Comparison of ENCODE assay signal across 7 mouse cellular contexts in genomic region chr16:48941805-48942204, GRCm38 (mm10). TPM values are rescaled to one million over a fixed set of nuclear protein-coding genes. Genes with fewer than 3 reads are reported as not detected.
A peak's percentile ranks its signal among the peaks of the same experiment; 100 is the strongest.
DNase-seq lines count a peak whose midpoint lies in the region; ATAC-seq lines count a peak whose summit lies in the region.

No protein-coding gene starts in this region.

- no peak overlapping the region for H3K4me3 ChIP-seq in hindbrain, embryonic 11.5 days (ENCODE audit: low read depth, low read length)
- no peak overlapping the region for H3K4me3 ChIP-seq in hindbrain, embryonic 13.5 days

- no peak overlapping the region for H3K27ac ChIP-seq in hindbrain, embryonic 11.5 days (ENCODE audit: low read depth, low read length)
- no peak overlapping the region for H3K27ac ChIP-seq in hindbrain, embryonic 13.5 days

- WGBS in hindbrain, embryonic 11.5 days: 82% methylated on average over 1 of the region's 1 CpGs
- 74% methylated on average over 1 of the region's 1 CpGs for WGBS in hindbrain, embryonic 13.5 days

- no peaks in the 10 kb centered on the region for H3K9me3 ChIP-seq in hindbrain, embryonic 11.5 days (ENCODE audit: control insufficient read depth, low read length)
- no peaks in the 10 kb centered on the region for H3K9me3 ChIP-seq in hindbrain, embryonic 13.5 days

- H3K4me1 ChIP-seq in hindbrain, embryonic 11.5 days (replicated peaks; ENCODE audit: control insufficient read depth, insufficient read depth, low read length): no peaks in the 10 kb centered on the region
- no peaks in the 10 kb centered on the region for H3K4me1 ChIP-seq in hindbrain, embryonic 13.5 days (replicated peaks)

- ATAC-seq in hindbrain, embryonic 11.5 days (ENCODE audit: low FRiP score): no peak
- no peak for ATAC-seq in hindbrain, embryonic 13.5 days (ENCODE audit: low FRiP score)
- peak; percentile 42; the same call in 1 of the 2 replicates for ATAC-seq in granulocyte monocyte progenitor cell, adult 5-6 weeks (replicated peaks; ENCODE audit: poor library complexity, severe bottlenecking)

- no peak overlapping the region for H3K9ac ChIP-seq in hindbrain, embryonic 11.5 days (ENCODE audit: low read depth, low read length)
- no peak overlapping the region for H3K9ac ChIP-seq in hindbrain, embryonic 13.5 days

- peak; percentile 24 for DNase-seq in hindbrain, embryonic 11.5 days (ENCODE audit: low spot score)
- DNase-seq in urinary bladder, postnatal 25 days (ENCODE audit: low spot score): peak; percentile 5
- DNase-seq in urinary bladder, postnatal 10 days (ENCODE audit: low spot score): no peak
- no peak for DNase-seq in layer of hippocampus, adult 8-10 months (ENCODE audit: low spot score in 2 of 2)
- no peak for DNase-seq in kidney, adult 11 months

- no peak overlapping the region for H3K4me2 ChIP-seq in hindbrain, embryonic 11.5 days (replicated peaks; ENCODE audit: low read depth, low read length)
- no peak overlapping the region for H3K4me2 ChIP-seq in hindbrain, embryonic 13.5 days

- H3K36me3 ChIP-seq in hindbrain, embryonic 11.5 days (ENCODE audit: control insufficient read depth, insufficient read depth, low read length): no peaks in the 10 kb centered on the region
- H3K36me3 ChIP-seq in hindbrain, embryonic 13.5 days: peaks cover 38% of the 10 kb centered on the region

- H3K27me3 ChIP-seq in hindbrain, embryonic 11.5 days (ENCODE audit: control insufficient read depth, insufficient read depth, low read length): no peaks in the 10 kb centered on the region
- no peaks in the 10 kb centered on the region for H3K27me3 ChIP-seq in hindbrain, embryonic 13.5 days

RNA-seq across cellular contexts. Expression of gene Dzip3, which starts 52.2 kb away (rescaled TPM):
- polyA plus RNA-seq in hindbrain, embryonic 11.5 days (2014; fragmentation: Nextera tagmentation; extraction: Ambion mirVana): 52.4 and 57.5 TPM in 2 replicates
- polyA plus RNA-seq in hindbrain, embryonic 13.5 days (2015; fragmentation: Nextera tagmentation; extraction: Ambion mirVana): 50.4 and 51.7 TPM in 2 replicates
- 28.6 and 31.5 TPM in 2 replicates for total RNA-seq in granulocyte monocyte progenitor cell, adult 5-6 weeks (2014; fragmentation: Nextera tagmentation)
- total RNA-seq in granulocyte monocyte progenitor cell, adult 5-6 weeks (2017): 21.8 and 40.1 TPM in 2 replicates
- 10 to 100 TPM; 70.0 to 87.9 (median 81.9) TPM for total RNA-seq in layer of hippocampus, adult 8-10 months (2022)

RNA-seq across cellular contexts. Expression of gene Cip2a, which starts 52.2 kb away (rescaled TPM):
- 44.3 and 44.5 TPM in 2 replicates for polyA plus RNA-seq in hindbrain, embryonic 11.5 days (2014; fragmentation: Nextera tagmentation; extraction: Ambion mirVana)
- polyA plus RNA-seq in hindbrain, embryonic 13.5 days (2015; fragmentation: Nextera tagmentation; extraction: Ambion mirVana): 8.5 and 10.5 TPM in 2 replicates
- total RNA-seq in granulocyte monocyte progenitor cell, adult 5-6 weeks (2014; fragmentation: Nextera tagmentation): 37.0 and 52.9 TPM in 2 replicates
- total RNA-seq in granulocyte monocyte progenitor cell, adult 5-6 weeks (2017): 82.4 and 109 TPM in 2 replicates
- total RNA-seq in layer of hippocampus, adult 8-10 months (2022): 1 to 10 TPM in 3 of 4 experiments, under 1 TPM in 1; 0.89 to 2.4 (median 2.3) TPM

Comparison
In these comparisons a context has a peak if more than half of its experiments do, and no peak if none do; other contexts are left out.
1. DNase-seq: peak in hindbrain, embryonic 11.5 days (single experiment) and urinary bladder, postnatal 25 days (single experiment); none in urinary bladder, postnatal 10 days (single experiment), layer of hippocampus, adult 8-10 months (0 of 2) and kidney, adult 11 months (single experiment).
2. RNA of gene Cip2a, which starts 52.2 kb away (total RNA-seq): 37.0 to 109 TPM in granulocyte monocyte progenitor cell, adult 5-6 weeks; 0.89 to 2.4 TPM in layer of hippocampus, adult 8-10 months; every median in the first group is over 10 times any median in the second.